Mouse (Mus musculus) forebrain, embryonic 12.5 days (tissue): ENCODE measurements around the gene 4930407I10Rik. TPM values are rescaled to one million over a fixed set of nuclear protein-coding genes. Genes with fewer than 3 reads are reported as not detected.

ENCODE experiments used
- ATAC-seq: fragments of 200-750 bp; cut with Nextera tagmentation; 2 replicates; pipeline ENCODE4 v1.8.0; 2017; ENCODE audit warnings: moderate TSS enrichment; ENCODE audit not compliant: low FRiP score
- H3K27ac ChIP-seq: fragments of 300-500 bp; sonication (generic); 2 replicates; pipeline ENCODE4 v1.5.1; 2016; ENCODE audit warnings: mild to moderate bottlenecking
- H3K27me3 ChIP-seq: fragments of 300-500 bp; sonication (generic); 2 replicates; pipeline ENCODE4 v1.6.1; 2016; ENCODE audit warnings: mild to moderate bottlenecking
- H3K36me3 ChIP-seq: fragments of 300-500 bp; sonication (generic); replicated peaks from 2 replicates; pipeline ENCODE4 v1.6.1; 2016; ENCODE audit warnings: mild to moderate bottlenecking
- H3K4me1 ChIP-seq: fragments of 300-500 bp; sonication (generic); 2 replicates; pipeline ENCODE4 v1.6.1; 2016
- H3K4me2 ChIP-seq: fragments of 300-500 bp; sonication (generic); 2 replicates; pipeline ENCODE4 v1.6.1; 2016; ENCODE audit warnings: mild to moderate bottlenecking, moderate library complexity
- H3K4me3 ChIP-seq: fragments of 300-500 bp; sonication (generic); replicated peaks from 2 replicates; pipeline ENCODE4 v1.5.1; 2016; ENCODE audit warnings: mild to moderate bottlenecking
- H3K9ac ChIP-seq: fragments of 300-500 bp; sonication (generic); 2 replicates; pipeline ENCODE4 v1.6.1; 2016; ENCODE audit warnings: mild to moderate bottlenecking
- H3K9me3 ChIP-seq: fragments of 300-500 bp; sonication (generic); 2 replicates; pipeline ENCODE4 v1.6.1; 2016
- WGBS: fragments of 180-500 bp; shearing (Covaris S2); methylation state at CpG from one replicate; pipeline ENCODE4 v1.1.7; 2016; 5-methylcytosine and 5-hydroxymethylcytosine counted together
- polyA plus RNA-seq: library from polyadenylated mRNA; unstranded; fragments of >200 nt; fragmentation: Nextera tagmentation; extraction: Ambion mirVana; gene quantifications from 2 replicates; pipeline ENCODE4 v1.2.1, GENCODE M21; 2016

4930407I10Rik gene
- polyA plus RNA-seq, 1 experiment from 2014 or later = not detected

DNA sequence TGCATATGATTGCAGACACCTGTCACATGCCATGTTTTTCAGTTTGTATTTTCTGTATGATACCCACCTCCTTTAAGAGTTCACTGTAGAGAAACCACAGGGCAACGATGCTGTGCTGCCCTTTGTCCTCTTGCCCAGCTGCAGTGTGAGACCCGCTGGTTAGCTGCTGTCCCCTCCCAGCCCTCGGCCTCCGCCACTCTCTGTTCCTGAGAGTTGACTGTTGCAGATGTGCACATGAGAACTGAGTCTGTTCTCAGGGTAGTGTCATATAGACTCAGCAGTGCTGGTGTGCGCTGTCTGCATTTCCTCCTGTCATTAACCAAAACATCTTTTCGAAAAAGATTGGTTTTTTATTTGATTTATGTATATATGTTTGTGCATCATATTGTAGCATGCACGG lies 26.6 kb upstream of the 4930407I10Rik start:
- H3K4me1 ChIP-seq = no peaks in the 10 kb centered on the region
- H3K27me3 ChIP-seq = no peaks in the 10 kb centered on the region
- WGBS = 87% methylated on average over 7 of the region's 7 CpGs
- no peaks in the 10 kb centered on the region for H3K9me3 ChIP-seq
- no peak for ATAC-seq
- H3K27ac ChIP-seq = no peak overlapping the region
- no peak overlapping the region for H3K9ac ChIP-seq
- H3K4me2 ChIP-seq = no peak overlapping the region
- no peak overlapping the region for H3K4me3 ChIP-seq
- peaks cover 80% of the 10 kb centered on the region for H3K36me3 ChIP-seq

- no peak for ATAC-seq
- Histone ChIP-seq H3K4me1 (no peaks in the 10 kb centered on the region), H3K9ac (no peak within 1 kb of the TSS), H3K27me3 (no peaks in the 10 kb centered on the region), H3K27ac (no peak within 1 kb of the TSS), H3K9me3 (no peaks in the 10 kb centered on the region), H3K36me3 (peaks cover 81% of the 10 kb centered on the region), H3K4me2 (no peak within 1 kb of the TSS), H3K4me3 (no peak within 1 kb of the TSS)
- WGBS = 95% methylated on average over 4 of the region's 4 CpGs
These were observed 25.2 kb upstream of the 4930407I10Rik start, which contains the start of gene Desi1 for GRCm38 (mm10) chr15:82033762-82034161. TSS of gene Desi1 (minus strand) at chr15:82033862.

GRCm38 (mm10) chr15:82035904-82036689 lies 22.9 kb upstream of the 4930407I10Rik start:
- H3K9ac ChIP-seq = no peak overlapping the region
- no peaks in the 10 kb centered on the region for H3K9me3 ChIP-seq
- H3K4me3 ChIP-seq = no peak overlapping the region
- no peaks in the 10 kb centered on the region for H3K27me3 ChIP-seq
- H3K36me3 ChIP-seq = peaks cover 80% of the 10 kb centered on the region
- H3K27ac ChIP-seq = no peak overlapping the region
- WGBS = 85% methylated on average over 12 of the region's 12 CpGs
- no peak for ATAC-seq
- no peak overlapping the region for H3K4me2 ChIP-seq
- H3K4me1 ChIP-seq = no peaks in the 10 kb centered on the region

DNA sequence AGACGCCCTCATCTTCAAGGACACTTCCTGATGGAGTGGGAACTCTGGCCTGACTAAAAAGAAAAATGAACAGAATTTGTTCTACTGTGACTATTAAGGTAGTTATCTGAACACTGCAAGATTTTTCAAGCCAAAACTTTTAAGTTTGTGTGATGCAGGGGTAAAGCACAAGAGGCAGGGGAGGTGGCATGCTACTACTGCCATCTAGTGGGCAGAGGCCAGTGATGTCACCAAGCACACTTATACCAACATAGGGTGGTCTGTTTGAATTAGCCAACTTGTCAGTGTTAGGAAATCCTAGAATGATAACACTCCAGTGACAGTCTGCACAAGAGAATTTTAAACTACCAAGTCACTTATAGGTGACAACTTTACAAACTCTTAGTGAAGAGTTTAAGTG lies 18.3 kb upstream of the 4930407I10Rik start:
- ATAC-seq = no peak
- H3K27me3 ChIP-seq = no peaks in the 10 kb centered on the region
- no peak overlapping the region for H3K9ac ChIP-seq
- H3K4me2 ChIP-seq = no peak overlapping the region
- peaks cover 11% of the 10 kb centered on the region for H3K4me1 ChIP-seq
- peaks cover 66% of the 10 kb centered on the region for H3K36me3 ChIP-seq
- no peaks in the 10 kb centered on the region for H3K9me3 ChIP-seq
- H3K4me3 ChIP-seq = no peak overlapping the region
- H3K27ac ChIP-seq = no peak overlapping the region
- WGBS = 94% methylated on average over 1 of the region's 1 CpGs

- Histone ChIP-seq H3K4me1 (peaks cover 24% of the 10 kb centered on the region), H3K27me3 (peaks cover 2% of the 10 kb centered on the region; the same call in 1 of the 2 replicates), H3K4me2 (no peak overlapping the region), H3K9ac (no peak overlapping the region), H3K36me3 (peaks cover 33% of the 10 kb centered on the region), H3K9me3 (no peaks in the 10 kb centered on the region), H3K4me3 (no peak overlapping the region), H3K27ac (no peak overlapping the region)
- WGBS = 95% methylated on average over 7 of the region's 7 CpGs
- no peak for ATAC-seq
These were observed 14.7 kb upstream of the 4930407I10Rik start for GRCm38 (mm10) chr15:82044166-82044784.

- ATAC-seq = 0 out of 2 replicates have a peak, but pooled peaks have one; percentile 16
- Histone ChIP-seq H3K36me3 (peaks cover 16% of the 10 kb centered on the region), H3K4me1 (peaks cover 24% of the 10 kb centered on the region), H3K9ac (peak overlapping the region; percentile 96), H3K9me3 (no peaks in the 10 kb centered on the region), H3K4me2 (peak overlapping the region; percentile 79), H3K27ac (no peak overlapping the region), H3K4me3 (peak overlapping the region; percentile 100), H3K27me3 (peaks cover 5% of the 10 kb centered on the region; the same call in 1 of the 2 replicates)
- 4% methylated on average over 26 of the region's 26 CpGs for WGBS
These were observed 12.6 kb upstream of the 4930407I10Rik start for GRCm38 (mm10) chr15:82046246-82046891.

DNA sequence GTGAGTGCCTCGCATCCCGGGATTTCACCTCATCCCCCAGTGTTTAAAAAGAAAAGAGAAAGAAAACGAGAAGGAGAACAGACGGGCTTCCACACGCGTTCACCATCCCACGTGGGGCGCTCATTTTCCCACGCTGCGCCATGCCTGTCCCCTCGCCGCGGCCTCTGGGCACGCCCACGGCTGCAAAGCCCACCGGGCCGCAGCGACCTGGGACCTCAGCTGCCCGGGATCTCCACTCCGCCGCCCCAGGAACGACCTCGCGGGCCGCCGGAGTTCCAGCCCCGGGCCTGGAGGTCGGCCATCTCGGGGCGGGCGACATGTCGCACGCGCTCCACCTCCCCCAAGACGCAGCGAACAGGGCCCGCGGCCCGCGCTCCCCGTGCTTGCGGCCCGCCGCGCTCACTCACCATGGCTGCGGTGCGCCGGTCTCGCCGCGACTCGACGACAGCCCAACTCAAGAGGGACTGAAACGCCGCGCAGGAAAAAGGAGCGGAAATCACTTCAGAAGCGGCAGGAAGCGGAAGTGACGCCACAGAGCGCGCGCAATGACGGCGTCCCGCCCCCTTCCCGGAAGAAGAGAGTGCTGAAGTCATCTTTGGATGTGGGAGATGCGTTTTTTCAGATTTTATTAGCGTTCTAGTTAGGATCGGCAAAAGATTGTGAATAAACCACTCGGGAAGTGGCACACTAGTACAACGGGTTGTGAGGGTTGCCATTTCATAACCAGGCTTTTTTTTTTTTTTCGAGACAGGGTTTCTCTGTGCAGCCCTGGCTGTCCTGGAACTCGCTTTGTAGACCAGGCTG lies 11.7 kb upstream of the 4930407I10Rik start, which contains the start of gene Snu13:
TSS of gene Snu13 (minus strand) at position 519 of the 804 bp plus-strand sequence.
- Histone ChIP-seq H3K4me2 (peak within 1 kb of the TSS; percentile 79), H3K27me3 (peaks cover 5% of the 10 kb centered on the region; the same call in 1 of the 2 replicates), H3K9ac (peak within 1 kb of the TSS; percentile 96), H3K9me3 (no peaks in the 10 kb centered on the region), H3K36me3 (peaks cover 14% of the 10 kb centered on the region), H3K4me1 (peaks cover 24% of the 10 kb centered on the region), H3K4me3 (peak within 1 kb of the TSS; percentile 100), H3K27ac (peak within 1 kb of the TSS; percentile 89)
- peak; percentile 88 for ATAC-seq
- under 1% methylated on average over 74 of the region's 74 CpGs for WGBS

- no peaks in the 10 kb centered on the region for H3K9me3 ChIP-seq
- H3K4me3 ChIP-seq = no peak overlapping the region
- peaks cover 5% of the 10 kb centered on the region; the same call in 1 of the 2 replicates for H3K27me3 ChIP-seq
- no peaks in the 10 kb centered on the region for H3K36me3 ChIP-seq
- no peak overlapping the region for H3K4me2 ChIP-seq
- H3K27ac ChIP-seq = no peak overlapping the region
- no peak for ATAC-seq
- no peak overlapping the region for H3K9ac ChIP-seq
- WGBS = 71% methylated on average over 5 of the region's 5 CpGs
- H3K4me1 ChIP-seq = peaks cover 3% of the 10 kb centered on the region; the same call in 1 of the 2 replicates
These were observed 6.4 kb upstream of the 4930407I10Rik start for GRCm38 (mm10) chr15:82052544-82052943.

GRCm38 (mm10) chr15:82063909-82064308 lies 5.0 kb downstream of the 4930407I10Rik start:
- 78% methylated on average over 14 of the region's 14 CpGs for WGBS
- Histone ChIP-seq H3K36me3 (no peaks in the 10 kb centered on the region), H3K4me1 (no peaks in the 10 kb centered on the region), H3K27ac (no peak overlapping the region), H3K27me3 (peaks cover 36% of the 10 kb centered on the region), H3K9ac (no peak overlapping the region), H3K4me2 (no peak overlapping the region), H3K4me3 (no peak overlapping the region), H3K9me3 (no peaks in the 10 kb centered on the region)
- ATAC-seq = no peak

- H3K27ac ChIP-seq = no peak overlapping the region
- WGBS = 15% methylated on average over 7 of the region's 7 CpGs
- H3K9me3 ChIP-seq = peaks cover 3% of the 10 kb centered on the region; the same call in 1 of the 2 replicates
- peak; percentile 41; the same call in 1 of the 2 replicates for ATAC-seq
- no peak overlapping the region for H3K4me2 ChIP-seq
- 0 out of 2 replicates have a peak overlapping the region, but pooled peaks have one; percentile 7 for H3K9ac ChIP-seq
- H3K36me3 ChIP-seq = no peaks in the 10 kb centered on the region
- peaks cover 52% of the 10 kb centered on the region for H3K27me3 ChIP-seq
- no peaks in the 10 kb centered on the region for H3K4me1 ChIP-seq
- H3K4me3 ChIP-seq = no peak overlapping the region
These were observed 6.6 kb downstream of the 4930407I10Rik start for GRCm38 (mm10) chr15:82065511-82065910.

GRCm38 (mm10) chr15:82069898-82070297 lies 10.9 kb downstream of the 4930407I10Rik start, which contains the start of gene Mei1:
TSS of gene Mei1 (plus strand) at chr15:82069996.
- no peak within 1 kb of the TSS for H3K27ac ChIP-seq
- H3K4me2 ChIP-seq = peak within 1 kb of the TSS; percentile 21
- no peak within 1 kb of the TSS for H3K9ac ChIP-seq
- peaks cover 56% of the 10 kb centered on the region for H3K27me3 ChIP-seq
- H3K4me1 ChIP-seq = no peaks in the 10 kb centered on the region
- H3K36me3 ChIP-seq = no peaks in the 10 kb centered on the region
- 22% methylated on average over 40 of the region's 40 CpGs for WGBS
- no peak for ATAC-seq
- peak within 1 kb of the TSS; percentile 8; the same call in 1 of the 2 replicates for H3K4me3 ChIP-seq
- H3K9me3 ChIP-seq = peaks cover 6% of the 10 kb centered on the region; the same call in 1 of the 2 replicates
